In genomic region chr5:144918204-144918603, GRCm38 (mm10) we compare ENCODE assay signal across 15 mouse cellular contexts.
"Had no signal": no experiment of that assay in that cellular context is flagged by ENCODE, and none has a peak within 500 bp of the region (broad histone marks: within the 10 kb centered on the region; RNA-seq: fewer than 3 reads in every experiment).

No protein-coding gene starts in this region.

- DNase-seq: liver; liver, embryonic 13.5 days; liver, postnatal 0 days; lung, adult 2 months; lung, postnatal 14 days; midbrain, embryonic 14.5 days; right cerebral cortex, postnatal 14 days; thymus, adult 18-20 months; thymus, postnatal 14 days; thymus, postnatal 36 days had no signal

- H3K36me3 ChIP-seq: liver, embryonic 13.5 days; liver, embryonic 15.5 days; neural tube, embryonic 12.5 days had no signal

- H3K9ac ChIP-seq: liver, embryonic 13.5 days; liver, embryonic 15.5 days; liver, postnatal 0 days; neural tube, embryonic 12.5 days had no signal

- H3K27ac ChIP-seq: liver, embryonic 13.5 days; liver, embryonic 15.5 days; macrophage; neural tube, embryonic 12.5 days had no signal

- ATAC-seq: liver, postnatal 0 days had no signal

- H3K4me2 ChIP-seq: liver, embryonic 13.5 days; liver, embryonic 15.5 days; midbrain, embryonic 11.5 days; neural tube, embryonic 12.5 days had no signal

- H3K27me3 ChIP-seq: liver, embryonic 13.5 days; liver, embryonic 15.5 days; neural tube, embryonic 12.5 days had no signal

- H3K4me3 ChIP-seq: liver, embryonic 13.5 days; liver, embryonic 15.5 days; megakaryocyte, embryonic 14.5 days; neural tube, embryonic 12.5 days had no signal

- H3K9me3 ChIP-seq: liver, embryonic 13.5 days; liver, embryonic 15.5 days; megakaryocyte, embryonic 14.5 days; neural tube, embryonic 12.5 days had no signal
